Mouse (Mus musculus): Measurements from ENCODE around the gene Csrnp1. TPM values are rescaled to one million over a fixed set of nuclear protein-coding genes. Genes with fewer than 3 reads are reported as not detected.
A peak's percentile ranks its signal among the peaks of the same experiment; 100 is the strongest.

Csrnp1 gene
- polyA plus RNA-seq, 1 experiment from 2014 or later: 1.4 TPM

DNA sequence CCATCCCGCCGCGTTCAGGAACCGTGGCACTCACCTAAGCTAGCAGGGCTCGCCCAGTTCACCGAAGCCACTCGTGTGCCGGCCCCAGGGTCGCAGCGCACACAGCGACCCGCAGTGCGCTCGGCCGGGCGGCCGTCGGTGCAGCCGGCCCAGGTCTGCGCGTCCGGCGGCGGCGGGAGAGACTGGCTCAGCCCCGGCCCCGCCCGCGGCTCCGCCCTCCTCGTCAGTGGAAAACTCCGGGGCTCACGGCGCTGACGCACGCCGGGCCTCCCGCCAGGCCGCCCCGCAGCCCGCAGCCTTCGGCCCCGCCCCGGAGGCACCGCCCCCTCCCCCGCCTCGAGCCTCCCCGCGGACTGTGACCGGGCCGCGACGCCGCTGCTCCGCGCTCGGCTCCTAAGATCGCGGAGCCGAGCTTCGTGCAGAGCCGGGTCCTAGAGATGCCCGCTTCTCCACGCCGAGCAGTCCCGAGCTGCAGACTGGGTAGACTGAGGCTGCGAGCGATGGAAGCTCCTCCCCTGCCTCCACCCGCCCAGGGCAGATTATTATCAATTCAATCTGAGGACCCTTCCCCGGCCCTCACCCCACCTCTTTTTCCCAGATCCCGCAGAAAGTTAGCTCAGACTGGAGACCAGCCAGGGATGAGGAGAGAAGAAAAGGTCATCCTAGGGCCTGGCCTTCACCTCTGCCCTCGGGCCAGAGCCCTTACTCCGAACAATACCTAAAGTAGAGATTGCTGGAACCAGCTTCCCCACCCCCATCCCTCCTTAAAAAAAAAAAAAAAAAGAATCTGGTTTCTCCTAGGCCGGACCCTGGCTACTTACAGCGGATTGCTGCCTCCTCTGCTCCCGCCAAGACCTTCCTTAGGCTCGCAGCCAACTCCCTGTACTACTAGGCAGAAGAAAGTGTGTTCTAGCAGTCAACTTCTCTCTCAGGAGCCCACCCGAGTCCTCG, 598 bp downstream of the Csrnp1 start:
- no peaks in the 10 kb centered on the region for H3K9me3 ChIP-seq (replicated peaks)
- peaks cover 7% of the 10 kb centered on the region for H3K27me3 ChIP-seq (replicated peaks)
- peak overlapping the region; percentile 33 for H3K27ac ChIP-seq (replicated peaks)
- H3K4me3 ChIP-seq (replicated peaks): peak overlapping the region; percentile 64
- peaks cover 38% of the 10 kb centered on the region for H3K4me1 ChIP-seq
- ATAC-seq (ENCODE audit: low FRiP score): peak; percentile 75
- H3K9ac ChIP-seq (replicated peaks): peak overlapping the region; percentile 62
- under 1% methylated on average over 77 of the region's 79 CpGs for WGBS
- no peaks in the 10 kb centered on the region for H3K36me3 ChIP-seq
- H3K4me2 ChIP-seq: peak overlapping the region; percentile 94

DNA sequence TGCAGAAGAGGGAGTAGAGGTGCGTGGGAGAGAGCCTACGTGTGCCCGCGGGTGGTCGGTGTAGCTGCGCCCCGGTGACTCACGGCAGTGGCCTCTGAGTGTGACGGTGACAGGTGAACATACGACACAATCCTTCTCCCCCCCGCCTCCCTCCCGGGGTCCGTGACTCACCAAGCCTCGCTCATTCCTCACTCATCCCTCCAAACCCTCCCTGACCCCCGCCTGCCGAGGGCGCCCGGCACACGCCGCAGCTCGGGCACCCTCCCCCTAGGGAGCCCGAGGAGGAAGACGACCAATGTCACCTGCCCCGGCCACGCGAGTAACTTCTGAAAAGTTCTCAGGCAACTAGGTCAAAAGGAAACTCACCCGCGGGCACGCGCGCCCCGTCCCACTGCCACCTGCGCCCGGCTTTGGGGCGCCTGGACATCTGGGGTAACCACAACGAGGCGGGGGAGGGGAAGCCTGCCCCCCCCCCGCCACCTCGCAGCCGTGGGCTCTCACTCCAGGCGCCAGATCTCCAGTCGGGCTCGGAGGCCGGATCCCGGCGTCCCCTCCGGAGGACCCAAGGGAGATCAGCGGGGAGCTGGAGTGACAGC, 1.4 kb downstream of the Csrnp1 start:
- WGBS: under 1% methylated on average over 45 of the region's 48 CpGs
- Histone ChIP-seq H3K27me3 (replicated peaks) (peaks cover 7% of the 10 kb centered on the region), H3K27ac (replicated peaks) (no peak overlapping the region), H3K9ac (replicated peaks) (peak overlapping the region; percentile 62), H3K4me1 (peaks cover 45% of the 10 kb centered on the region), H3K4me3 (replicated peaks) (peak overlapping the region; percentile 64), H3K36me3 (no peaks in the 10 kb centered on the region), H3K9me3 (replicated peaks) (no peaks in the 10 kb centered on the region), H3K4me2 (peak overlapping the region; percentile 94)
- no peak for ATAC-seq (ENCODE audit: low FRiP score)

DNA sequence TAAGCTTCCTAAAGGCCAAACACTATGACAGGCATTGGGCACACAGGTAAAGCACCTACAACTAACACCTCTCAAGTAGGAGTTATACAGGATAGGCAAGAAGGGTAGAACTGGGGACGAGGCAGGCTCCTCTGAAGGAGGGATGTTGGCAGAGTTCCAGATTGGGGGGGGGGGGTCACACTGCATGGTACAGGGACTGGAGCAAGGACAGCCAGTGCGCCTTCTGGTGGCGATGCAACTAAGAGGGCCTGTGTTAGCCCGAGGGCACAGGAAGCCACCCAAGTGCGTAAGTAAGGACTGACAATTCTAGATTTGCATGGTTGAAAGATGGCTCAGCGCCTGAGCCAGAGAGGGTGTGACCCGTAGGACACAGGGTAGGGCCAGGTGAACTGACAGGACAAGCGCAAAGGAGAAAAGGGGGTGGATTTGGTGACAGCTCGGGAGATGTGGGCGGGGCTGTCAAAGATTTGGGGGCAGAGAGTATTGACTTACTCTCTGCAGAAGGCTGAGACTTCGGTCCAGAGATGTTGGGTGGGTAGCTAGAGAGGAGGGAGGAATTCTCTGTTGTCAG, 2.1 kb downstream of the Csrnp1 start:
- Histone ChIP-seq H3K9me3 (replicated peaks) (no peaks in the 10 kb centered on the region), H3K4me1 (peaks cover 52% of the 10 kb centered on the region), H3K4me3 (replicated peaks) (peak overlapping the region; percentile 64), H3K27ac (replicated peaks) (peak overlapping the region; percentile 76; the same call in 1 of the 2 replicates), H3K27me3 (replicated peaks) (peaks cover 7% of the 10 kb centered on the region), H3K36me3 (no peaks in the 10 kb centered on the region), H3K4me2 (peak overlapping the region; percentile 94), H3K9ac (replicated peaks) (peak overlapping the region; percentile 62; the same call in 1 of the 2 replicates)
- peak; percentile 28; the same call in 1 of the 2 replicates for ATAC-seq (ENCODE audit: low FRiP score)
- WGBS: under 1% methylated on average over 11 of the region's 11 CpGs

DNA sequence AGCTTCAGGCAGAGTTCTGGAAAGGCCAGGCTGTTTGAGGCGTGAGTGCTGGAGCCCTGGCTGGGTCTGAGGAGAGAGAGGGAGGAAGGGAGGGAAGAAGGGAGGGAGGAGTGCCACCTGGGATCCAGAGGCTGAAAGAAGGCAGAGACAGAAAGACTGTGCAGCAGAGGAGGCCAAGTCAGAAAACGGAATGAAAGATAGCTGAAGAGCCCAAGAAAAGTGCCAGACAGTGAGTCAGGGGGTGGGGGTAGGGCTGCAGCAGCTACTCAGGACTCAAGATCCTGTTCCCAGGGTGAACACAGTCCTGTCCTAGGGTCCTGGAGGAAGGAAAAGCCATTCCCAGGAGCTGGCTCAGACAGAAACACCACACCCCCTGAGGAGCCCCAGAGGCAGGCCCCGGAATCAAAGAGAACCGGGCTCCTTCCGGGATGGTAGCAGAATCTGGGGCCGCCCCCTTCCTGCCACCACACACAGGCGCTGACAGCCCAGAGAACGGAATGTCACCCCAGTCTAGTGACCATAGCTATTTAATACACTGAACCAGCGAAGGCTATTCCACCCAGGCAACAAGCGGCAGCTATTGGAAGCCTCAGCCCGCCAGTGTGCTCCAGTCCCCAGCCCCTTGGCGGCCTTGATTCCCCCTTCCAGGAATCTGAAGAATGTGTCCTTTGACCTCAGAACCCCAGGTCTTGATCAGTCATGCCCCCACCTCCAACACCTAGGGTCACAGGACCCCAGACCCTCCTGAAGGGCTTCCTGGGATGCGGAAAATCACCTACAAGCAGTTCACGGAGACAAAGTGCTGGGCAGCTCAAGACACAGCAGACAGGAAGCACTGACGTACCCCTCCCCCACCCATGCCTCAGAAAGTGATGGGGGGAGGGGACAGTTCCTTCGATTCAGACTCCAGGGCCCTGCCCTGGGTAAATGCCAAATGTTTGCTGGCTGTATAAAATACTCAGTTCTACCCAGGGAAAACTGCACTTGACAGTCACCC, 3.0 kb downstream of the Csrnp1 start:
- H3K9me3 ChIP-seq (replicated peaks): no peaks in the 10 kb centered on the region
- H3K27me3 ChIP-seq (replicated peaks): peaks cover 7% of the 10 kb centered on the region
- ATAC-seq (ENCODE audit: low FRiP score): no peak
- peak overlapping the region; percentile 76 for H3K27ac ChIP-seq (replicated peaks)
- H3K9ac ChIP-seq (replicated peaks): no peak overlapping the region
- H3K36me3 ChIP-seq: no peaks in the 10 kb centered on the region
- H3K4me2 ChIP-seq: peak overlapping the region; percentile 94
- H3K4me3 ChIP-seq (replicated peaks): peak overlapping the region; percentile 64
- H3K4me1 ChIP-seq: peaks cover 55% of the 10 kb centered on the region
- 2% methylated on average over 16 of the region's 16 CpGs for WGBS

DNA sequence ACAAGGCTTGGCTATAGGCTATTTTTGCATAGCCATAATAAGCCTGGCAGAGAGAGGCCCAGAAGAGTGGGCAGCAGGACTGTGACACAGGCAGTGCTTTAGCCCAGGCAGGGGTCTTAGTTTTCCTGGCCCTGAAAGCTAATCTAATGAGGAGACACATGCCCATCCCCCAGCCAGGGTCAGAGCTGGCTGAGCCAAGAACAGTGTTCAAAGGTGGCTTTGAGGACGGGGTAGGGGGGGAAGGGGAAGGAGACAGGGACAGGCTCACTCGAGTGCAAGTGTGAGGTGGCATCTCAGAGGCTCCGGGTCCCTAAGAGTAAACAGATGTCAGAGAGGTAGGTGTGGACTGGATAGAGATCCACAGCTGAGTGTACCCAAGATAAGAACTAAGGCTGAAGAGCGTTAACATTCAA, 3.7 kb downstream of the Csrnp1 start:
- no peaks in the 10 kb centered on the region for H3K9me3 ChIP-seq (replicated peaks)
- WGBS: 8% methylated on average over 4 of the region's 4 CpGs
- no peaks in the 10 kb centered on the region for H3K36me3 ChIP-seq
- H3K4me1 ChIP-seq: peaks cover 55% of the 10 kb centered on the region
- peaks cover 7% of the 10 kb centered on the region for H3K27me3 ChIP-seq (replicated peaks)
- H3K9ac ChIP-seq (replicated peaks): no peak overlapping the region
- no peak for ATAC-seq (ENCODE audit: low FRiP score)
- peak overlapping the region; percentile 94 for H3K4me2 ChIP-seq
- peak overlapping the region; percentile 76 for H3K27ac ChIP-seq (replicated peaks)
- H3K4me3 ChIP-seq (replicated peaks): no peak overlapping the region

DNA sequence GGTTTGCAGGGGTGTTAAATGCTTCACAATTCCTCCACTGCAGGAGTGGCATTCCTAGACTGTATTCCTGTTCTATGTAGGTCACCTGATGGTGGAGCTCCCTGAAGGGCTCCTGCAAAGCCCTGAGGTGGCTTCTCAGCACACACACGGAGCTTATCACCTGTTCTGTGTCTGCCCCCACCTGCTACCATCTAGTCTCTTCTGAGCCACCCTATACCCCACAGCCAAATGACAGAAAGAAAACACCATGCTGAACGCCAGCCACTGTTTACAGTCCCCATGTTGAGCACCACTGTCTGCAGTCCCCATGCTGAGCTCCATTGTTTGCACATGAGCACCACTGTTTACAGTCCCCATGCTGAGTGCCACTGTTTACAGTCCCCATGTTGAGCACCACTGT, 4.7 kb downstream of the Csrnp1 start:
- H3K4me1 ChIP-seq: peaks cover 55% of the 10 kb centered on the region
- WGBS: 60% methylated on average over 2 of the region's 2 CpGs

DNA sequence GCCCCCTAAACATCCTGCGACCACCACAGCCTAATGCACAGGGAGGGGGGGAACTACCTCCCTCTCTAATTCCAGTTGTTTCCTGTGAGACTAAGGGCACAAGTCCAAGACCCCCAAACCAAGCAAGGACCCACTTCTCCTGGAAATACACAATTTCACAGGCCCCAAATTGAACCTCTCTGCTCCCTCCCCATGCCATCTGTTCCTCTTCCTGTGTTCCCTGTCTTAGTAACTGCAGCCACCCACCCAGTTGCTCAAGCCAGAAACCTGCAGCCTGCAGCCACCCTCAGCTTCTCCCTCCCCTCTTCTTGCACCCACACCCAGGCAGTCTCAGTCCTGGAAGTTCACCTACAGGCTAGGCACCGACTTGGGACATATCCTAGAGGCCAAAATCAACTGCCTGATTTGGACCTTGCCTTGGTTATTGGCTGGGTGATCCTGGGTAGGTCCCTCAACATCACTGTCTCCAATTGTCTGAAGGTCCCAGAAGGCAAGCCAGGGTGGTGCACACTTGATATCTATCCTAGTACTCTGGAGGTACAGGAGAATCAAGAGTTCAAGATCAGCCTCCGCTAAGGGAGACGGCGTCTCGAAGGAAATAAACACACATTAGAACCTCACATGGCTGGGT, 5.5 kb downstream of the Csrnp1 start:
- H3K27ac ChIP-seq (replicated peaks): no peak overlapping the region
- H3K36me3 ChIP-seq: no peaks in the 10 kb centered on the region
- no peak overlapping the region for H3K4me3 ChIP-seq (replicated peaks)
- H3K9me3 ChIP-seq (replicated peaks): no peaks in the 10 kb centered on the region
- no peak overlapping the region for H3K4me2 ChIP-seq
- WGBS: 85% methylated on average over 6 of the region's 6 CpGs
- H3K9ac ChIP-seq (replicated peaks): no peak overlapping the region
- peaks cover 7% of the 10 kb centered on the region for H3K27me3 ChIP-seq (replicated peaks)
- ATAC-seq (ENCODE audit: low FRiP score): no peak
- H3K4me1 ChIP-seq: peaks cover 49% of the 10 kb centered on the region

More for the DNA sequence above, 4.7 kb downstream of the Csrnp1 start:
- H3K9me3 ChIP-seq (replicated peaks): no peaks in the 10 kb centered on the region
- H3K4me3 ChIP-seq (replicated peaks): no peak overlapping the region
- no peak overlapping the region for H3K27ac ChIP-seq (replicated peaks)
- ATAC-seq (ENCODE audit: low FRiP score): no peak
- H3K4me2 ChIP-seq: no peak overlapping the region
- H3K9ac ChIP-seq (replicated peaks): no peak overlapping the region
- peaks cover 7% of the 10 kb centered on the region for H3K27me3 ChIP-seq (replicated peaks)
- no peaks in the 10 kb centered on the region for H3K36me3 ChIP-seq

DNA sequence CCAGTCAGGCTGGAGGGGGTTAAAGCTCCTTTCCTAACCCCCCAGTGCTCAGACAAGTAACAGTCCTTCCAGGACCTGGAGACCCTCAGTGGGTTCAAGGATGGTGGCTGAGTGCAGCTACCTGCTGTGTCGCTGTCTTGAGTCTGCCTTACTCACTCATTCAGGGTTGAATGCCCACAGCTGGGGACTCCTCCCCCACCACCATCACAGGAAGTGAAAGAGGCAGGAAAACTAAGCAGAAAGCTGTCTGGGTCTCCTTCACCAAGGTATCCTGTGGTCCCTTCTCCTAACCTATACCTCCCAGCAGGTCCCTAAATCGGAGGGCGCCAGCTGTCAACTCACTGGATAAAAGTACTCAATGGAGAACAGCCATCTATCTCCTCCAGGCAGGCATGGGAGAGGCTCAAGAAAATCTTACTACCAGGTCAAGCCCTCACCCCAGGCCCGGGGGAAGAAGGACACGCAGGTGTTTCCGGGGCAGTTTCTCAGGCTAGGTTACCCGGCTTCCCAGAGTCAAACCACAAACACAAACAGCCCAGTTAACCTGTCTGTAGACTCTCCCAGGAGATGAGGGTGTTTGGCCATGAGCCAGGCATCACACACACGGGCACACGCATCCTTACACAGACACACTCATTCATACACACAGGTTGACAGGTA, 6.2 kb downstream of the Csrnp1 start:
- no peak for ATAC-seq (ENCODE audit: low FRiP score)
- H3K4me1 ChIP-seq: peaks cover 46% of the 10 kb centered on the region
- H3K4me3 ChIP-seq (replicated peaks): no peak overlapping the region
- H3K36me3 ChIP-seq: no peaks in the 10 kb centered on the region
- no peak overlapping the region for H3K27ac ChIP-seq (replicated peaks)
- H3K4me2 ChIP-seq: no peak overlapping the region
- WGBS: 59% methylated on average over 9 of the region's 9 CpGs
- peaks cover 7% of the 10 kb centered on the region for H3K27me3 ChIP-seq (replicated peaks)
- H3K9ac ChIP-seq (replicated peaks): no peak overlapping the region
- H3K9me3 ChIP-seq (replicated peaks): no peaks in the 10 kb centered on the region

DNA sequence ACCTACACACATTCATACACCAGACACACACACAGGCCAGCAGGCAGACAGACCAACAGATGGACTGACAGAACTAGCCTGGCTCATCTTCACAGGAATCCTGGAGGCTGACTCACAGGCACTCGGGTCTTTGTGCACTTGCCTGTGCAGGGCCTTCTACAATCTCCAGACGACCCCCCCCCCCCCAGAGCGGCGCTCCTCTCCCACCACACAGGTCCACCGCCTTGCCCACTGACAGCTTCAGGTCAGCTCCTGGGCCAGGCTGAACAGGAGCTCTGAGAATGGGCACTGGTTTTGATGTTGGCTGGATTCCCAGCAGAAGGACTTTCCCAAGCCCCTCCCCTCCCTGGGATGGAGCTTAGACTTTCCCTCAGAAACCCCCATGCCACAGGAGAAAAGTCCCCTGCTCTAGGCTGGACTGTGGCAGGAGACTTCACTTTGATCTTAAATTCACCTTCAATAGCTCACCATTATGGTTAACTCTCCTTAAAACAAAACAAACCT, 6.8 kb downstream of the Csrnp1 start:
- H3K4me3 ChIP-seq (replicated peaks): no peak overlapping the region
- no peak overlapping the region for H3K9ac ChIP-seq (replicated peaks)
- no peaks in the 10 kb centered on the region for H3K36me3 ChIP-seq
- no peak overlapping the region for H3K27ac ChIP-seq (replicated peaks)
- no peak overlapping the region for H3K4me2 ChIP-seq
- H3K9me3 ChIP-seq (replicated peaks): no peaks in the 10 kb centered on the region
- H3K4me1 ChIP-seq: peaks cover 39% of the 10 kb centered on the region
- WGBS: 49% methylated on average over 5 of the region's 5 CpGs
- no peak for ATAC-seq (ENCODE audit: low FRiP score)
- 0 out of 2 replicates have a peak, but pooled peaks cover under 1% of the 10 kb centered on the region for H3K27me3 ChIP-seq (replicated peaks)
